Mouse (Mus musculus): ENCODE results near the gene Olfr285.

Gene Olfr285

DNA sequence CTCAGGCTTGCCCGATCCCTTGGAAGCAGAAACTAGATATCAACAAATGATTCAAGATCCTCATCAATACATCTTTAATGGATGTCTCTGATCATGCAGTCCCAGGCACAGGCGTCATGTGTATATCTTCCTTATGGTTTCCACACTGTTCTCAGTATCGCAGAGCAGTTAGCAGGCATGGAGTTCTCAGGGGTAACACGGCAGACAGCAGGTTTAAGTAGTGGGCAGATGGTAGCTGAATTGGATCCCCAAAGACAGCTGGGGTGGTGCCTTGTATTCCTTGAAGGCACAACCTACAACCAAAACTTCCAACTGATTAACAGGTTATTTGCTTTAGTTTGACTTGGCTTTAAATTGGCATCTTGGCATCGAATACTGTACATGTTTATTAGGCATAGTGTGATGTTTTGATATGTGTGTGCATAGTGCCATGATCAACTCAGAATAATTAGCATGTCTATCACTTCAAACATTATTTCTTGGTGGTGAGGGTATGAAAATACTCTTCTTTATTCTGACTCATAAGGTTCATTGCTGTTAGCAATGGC lies at the start of gene Olfr285:
Olfr285 (minus strand) TSS at position 177 of the 548 bp plus-strand sequence.
- no peak for DNase-seq (ENCODE audit: extremely low read depth, low read depth, low spot score)

DNA sequence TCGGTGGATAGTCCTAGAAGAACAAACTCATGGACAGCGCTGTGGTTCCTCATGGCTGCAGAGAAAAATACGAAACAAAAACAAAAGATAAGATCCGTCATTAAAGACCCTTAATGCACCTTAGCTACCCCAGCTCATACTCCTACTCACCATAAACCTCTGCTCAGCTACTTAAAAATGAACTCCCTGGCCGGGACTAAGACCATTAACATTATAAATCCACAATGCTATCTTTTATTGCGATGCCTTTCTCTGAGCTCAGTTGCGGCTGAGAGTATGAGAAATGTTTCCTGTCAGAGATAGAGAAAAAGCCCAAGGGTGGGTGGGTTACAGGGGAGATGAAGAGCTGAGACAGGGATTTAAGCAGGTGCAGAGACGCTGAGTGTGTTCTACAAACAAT lies 23.7 kb upstream of the Olfr285 start, which contains the start of gene Olfr284:
Olfr284 (minus strand) TSS at position 101 of the 400 bp plus-strand sequence.
- no peak for DNase-seq (ENCODE audit: extremely low read depth, low read depth, low spot score)

DNA sequence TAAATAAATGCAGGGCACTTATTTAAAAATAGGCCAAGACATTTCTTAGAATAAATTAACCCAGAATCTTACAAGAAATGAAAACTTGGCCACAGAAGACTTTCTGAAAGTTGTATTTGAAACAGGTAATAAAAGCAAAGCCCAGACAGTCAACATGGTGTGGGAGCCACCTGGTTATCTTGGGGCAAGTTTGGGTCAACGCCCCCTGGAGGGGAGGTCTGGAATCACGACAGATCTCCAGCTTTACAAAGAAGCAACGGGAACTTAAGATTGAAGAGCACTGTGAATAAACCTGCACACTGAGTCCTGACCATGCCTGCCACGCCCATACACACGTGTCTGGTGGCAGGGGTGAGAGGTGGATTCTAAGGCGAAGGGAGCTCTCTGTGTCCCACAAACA lies 1.4 kb downstream of the Olfr285 start:
- no peak for DNase-seq (ENCODE audit: extremely low read depth, low read depth, low spot score)

DNA sequence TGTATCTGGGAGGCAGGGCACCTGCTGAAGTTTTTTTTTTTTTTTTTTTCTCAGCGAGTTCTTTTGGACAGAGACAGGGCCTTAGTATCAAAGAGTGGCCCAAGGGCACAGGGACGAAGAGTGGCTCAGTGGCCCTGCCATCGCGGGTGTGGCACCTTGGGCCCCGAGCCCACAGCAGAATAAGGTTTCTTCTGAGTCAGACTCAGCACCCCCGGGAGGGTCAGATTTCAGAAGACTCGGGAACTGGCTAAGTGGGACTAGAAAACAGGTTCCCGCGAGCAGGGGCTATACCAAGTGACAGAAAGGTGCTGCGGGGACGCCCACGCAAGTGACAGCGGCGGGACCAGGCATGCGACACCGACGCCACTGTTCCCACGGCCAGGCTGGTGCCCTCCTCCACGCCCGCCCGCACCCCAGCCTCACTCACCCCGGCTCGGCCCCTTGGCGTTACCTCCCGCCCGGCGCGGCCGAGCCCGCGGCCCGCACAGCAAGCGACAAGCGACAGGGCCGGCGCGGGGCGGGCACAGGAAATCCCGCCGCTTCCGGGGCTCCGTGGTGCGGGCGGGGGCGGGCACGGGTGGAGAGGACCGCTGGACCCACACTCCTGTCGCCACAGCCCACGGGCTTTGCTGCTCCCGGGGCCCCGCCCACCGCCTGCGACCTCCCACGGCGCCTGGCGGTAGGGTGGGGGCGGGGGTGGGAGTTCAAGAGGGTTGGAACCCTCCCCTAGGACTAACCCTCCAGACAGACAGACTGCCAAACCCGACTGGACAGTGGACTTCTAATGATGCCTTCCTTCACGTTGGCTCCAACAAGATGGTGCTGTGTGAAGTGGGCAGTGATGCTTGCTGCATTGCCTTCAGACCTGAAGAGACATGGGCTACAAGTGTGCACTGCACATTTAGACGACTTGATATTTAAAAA lies 21.3 kb downstream of the Olfr285 start, which contains the start of gene Zfp641:
Zfp641 (minus strand) TSS at position 534 of the 924 bp plus-strand sequence.
- no peak for DNase-seq (ENCODE audit: extremely low read depth, low read depth, low spot score)

DNA sequence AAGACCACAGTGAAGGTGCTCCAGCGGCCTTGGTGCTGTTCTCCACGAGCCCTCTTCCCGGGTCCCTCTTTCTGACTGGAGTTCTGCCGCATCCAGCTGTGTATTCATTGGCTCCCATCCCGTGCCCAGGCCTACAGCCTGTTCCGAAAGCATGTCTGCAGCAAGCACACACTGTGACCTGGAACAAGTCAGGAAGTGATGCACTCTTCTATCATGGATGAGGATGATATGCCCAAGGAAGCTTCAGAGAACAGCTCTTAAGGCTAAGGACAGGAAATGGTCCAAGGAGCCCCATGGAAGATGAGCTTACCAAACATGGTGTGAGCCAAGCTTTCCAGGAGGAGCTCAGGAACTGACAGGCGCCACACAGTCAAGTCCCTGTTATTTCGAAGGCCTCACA lies 23.5 kb downstream of the Olfr285 start:
- DNase-seq (ENCODE audit: extremely low read depth, low read depth, low spot score): no peak

DNA sequence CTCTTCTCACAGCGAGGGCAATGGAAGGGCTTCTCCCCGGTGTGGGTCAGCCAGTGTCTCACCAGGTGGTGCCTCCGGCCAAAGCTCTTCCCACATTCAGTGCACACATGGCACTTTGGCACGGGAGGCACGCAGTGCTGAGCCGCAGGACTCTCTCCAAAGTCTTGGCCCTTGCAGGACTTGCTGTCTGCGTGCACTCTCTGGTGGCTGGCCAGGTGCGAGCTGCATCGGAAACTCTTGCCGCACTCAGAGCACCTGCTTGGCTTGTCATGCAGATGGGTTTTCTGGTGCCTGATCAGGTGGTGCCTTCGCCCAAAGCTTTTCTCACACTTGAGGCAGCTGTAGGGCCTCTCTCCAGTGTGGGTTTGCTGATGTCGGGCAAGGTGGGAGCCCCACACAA lies 28.6 kb downstream of the Olfr285 start:
- no peak for DNase-seq (ENCODE audit: extremely low read depth, low read depth, low spot score)

DNA sequence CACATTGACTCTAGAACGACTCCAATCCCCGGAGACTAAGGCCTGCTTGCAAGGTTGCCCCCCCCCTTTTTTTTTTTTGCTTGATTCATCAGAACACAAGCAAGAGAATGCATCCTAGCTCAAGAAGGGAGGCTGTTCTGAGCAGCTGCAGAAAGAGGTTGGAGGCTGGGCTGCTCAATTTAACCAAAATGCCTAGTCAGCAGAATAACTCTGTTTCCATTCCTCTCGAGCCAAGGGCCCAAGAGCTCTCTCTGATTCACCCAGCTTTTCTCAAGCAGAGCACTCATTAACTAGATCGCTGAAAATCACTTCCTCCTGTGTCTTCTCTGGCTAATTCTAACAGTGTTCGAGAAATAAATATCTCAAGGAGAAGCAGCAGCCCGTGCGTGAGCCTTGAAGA lies 30.7 kb downstream of the Olfr285 start:
- DNase-seq (ENCODE audit: extremely low read depth, low read depth, low spot score): no peak
